Mouse (Mus musculus) MEL (cell line): ENCODE measurements at regions not wholly inside any gene's neighbourhood (a gene's known extent, or its start where the extent isn't known, plus 50 kb on each side); places are given as distances from the start of the nearest gene placed in this dataset.

ENCODE experiments used
- CTCF ChIP-seq, 3 experiments: IDR thresholded peaks in 2 of 3; conservative IDR thresholded peaks in 1 of 3; 2 replicates each; pipeline ENCODE4 v1.5.1; 2011 to 2012; ENCODE audit warnings: low read length in 3 of 3, low read depth in 2 of 3, mild to moderate bottlenecking in 2 of 3, improper control_type of control experiment in 1 of 3, inconsistent platforms in 1 of 3, mixed read lengths in 1 of 3, moderate library complexity in 1 of 3; ENCODE audit not compliant: control insufficient read depth in 1 of 3, insufficient read depth in 1 of 3, poor library complexity in 1 of 3, severe bottlenecking in 1 of 3
- GATA1 ChIP-seq: IDR thresholded peaks from 2 replicates; pipeline ENCODE4 v1.6.1; 2011; ENCODE audit warnings: low read depth, low read length, improper control_type of control experiment
- POLR2A ChIP-seq, 2 experiments: IDR thresholded peaks; 2 replicates each; pipeline ENCODE4 v1.6.1; 2011 to 2012; ENCODE audit warnings: low read length in 2 of 2, mild to moderate bottlenecking in 2 of 2, control low read depth in 1 of 2, improper control_type of control experiment in 1 of 2, low read depth in 1 of 2, moderate library complexity in 1 of 2; ENCODE audit not compliant: control insufficient read depth in 1 of 2, insufficient read depth in 1 of 2, poor library complexity in 1 of 2
- SIN3A ChIP-seq: IDR thresholded peaks from 2 replicates; pipeline ENCODE4 v1.6.1; 2012; ENCODE audit warnings: low read length, improper control_type of control experiment, inconsistent platforms
- USF1 ChIP-seq: IDR thresholded peaks from 2 replicates; pipeline ENCODE4 v1.6.1; 2014; ENCODE audit warnings: low read depth, mild to moderate bottlenecking, inconsistent platforms, low read length, improper control_type of control experiment, moderate library complexity
- ZC3H11A ChIP-seq: IDR thresholded peaks from 2 replicates; pipeline ENCODE4 v1.6.1; 2012; ENCODE audit warnings: low read depth, mild to moderate bottlenecking, inconsistent platforms, low read length, improper control_type of control experiment
- ZKSCAN1 ChIP-seq: IDR thresholded peaks from 2 replicates; pipeline ENCODE4 v1.6.1; 2012; ENCODE audit warnings: low read depth, mild to moderate bottlenecking, inconsistent platforms, low read length, improper control_type of control experiment, moderate library complexity
- ZNF384 ChIP-seq: IDR thresholded peaks from 2 replicates; pipeline ENCODE4 v1.6.1; 2012; ENCODE audit warnings: low read depth, mild to moderate bottlenecking, inconsistent platforms, low read length, improper control_type of control experiment

DNA sequence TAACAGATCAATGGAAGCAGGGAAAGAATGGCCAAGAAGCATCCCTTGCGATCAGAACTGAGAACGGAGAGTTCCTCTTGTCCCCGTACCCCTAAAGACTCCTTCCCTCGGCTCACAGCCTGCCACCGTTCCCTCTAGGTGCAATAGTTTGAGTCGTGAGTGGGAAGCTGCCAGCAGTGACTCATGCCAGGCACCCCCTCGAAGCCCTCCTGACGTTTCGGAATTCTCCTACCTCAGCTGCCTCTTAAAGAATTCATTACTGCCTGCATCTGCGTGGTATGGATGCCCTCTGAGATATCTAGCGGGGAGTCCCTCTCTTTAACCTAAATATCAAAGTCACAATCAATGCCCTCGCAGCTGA is 92.2 kb upstream of the Spon1 start:
- TF ChIP-seq SIN3A, result no peak
- no peak for TF ChIP-seq USF1
- TF ChIP-seq CTCF (IDR thresholded peaks at IDR 0.05 in 2 of 3, conservative IDR thresholded peaks at IDR 0.05 in 1 of 3; ENCODE audit: control insufficient read depth in 1 of 3, insufficient read depth in 1 of 3, low read depth in 2 of 3, low read length in 3 of 3, poor library complexity in 1 of 3, severe bottlenecking in 1 of 3), result no peak
- TF ChIP-seq ZC3H11A, result no peak
- TF ChIP-seq GATA1, result no peak
- TF ChIP-seq POLR2A (IDR thresholded peaks at IDR 0.05; ENCODE audit: control insufficient read depth in 1 of 2, insufficient read depth in 1 of 2, low read depth in 1 of 2, low read length in 2 of 2, poor library complexity in 1 of 2), result no peak
- no peak for TF ChIP-seq ZNF384
- no peak for TF ChIP-seq ZKSCAN1
